Mouse (Mus musculus) cerebellum, adult 9-11 months (tissue): ENCODE measurements at regions not wholly inside any gene's neighbourhood (a gene's known extent, or its start where the extent isn't known, plus 50 kb on each side); places are given as distances from the start of the nearest gene placed in this dataset.

ENCODE experiments used
- DNase-seq: peaks from one replicate; pipeline ENCODE4 v3.0.0; 2022

GRCm38 (mm10) chr3:79996803-79997202 lies 112.5 kb downstream of the Fam198b start:
- DNase-seq: no peak

- no peak for DNase-seq
Measured at GRCm38 (mm10) chr3:80002335-80002734, 118.0 kb downstream of the Fam198b start.

- DNase-seq: no peak
Measured at GRCm38 (mm10) chr3:80003300-80004090, 119.2 kb downstream of the Fam198b start.

GRCm38 (mm10) chr3:80004556-80004955 lies 120.2 kb downstream of the Fam198b start:
- DNase-seq: no peak

GRCm38 (mm10) chr3:80004966-80005365 lies 120.6 kb downstream of the Fam198b start:
- DNase-seq: no peak

GRCm38 (mm10) chr3:80005371-80005770 lies 121.0 kb downstream of the Fam198b start:
- no peak for DNase-seq

- DNase-seq: no peak
Measured at GRCm38 (mm10) chr3:80006263-80006662, 121.9 kb downstream of the Fam198b start.

GRCm38 (mm10) chr3:80007006-80007405 lies 122.7 kb downstream of the Fam198b start:
- no peak for DNase-seq

GRCm38 (mm10) chr3:80009275-80009674 lies 124.9 kb downstream of the Fam198b start:
- no peak for DNase-seq

GRCm38 (mm10) chr3:80025795-80026194 lies 141.5 kb downstream of the Fam198b start:
- no peak for DNase-seq

- no peak for DNase-seq
Measured at GRCm38 (mm10) chr3:80033071-80033470, 148.7 kb downstream of the Fam198b start.

- no peak for DNase-seq
Measured at GRCm38 (mm10) chr3:80038553-80039129, 154.3 kb downstream of the Fam198b start.

- no peak for DNase-seq
Measured at GRCm38 (mm10) chr3:80042756-80043484, 158.6 kb downstream of the Fam198b start.

GRCm38 (mm10) chr3:80049495-80050225 lies 165.3 kb downstream of the Fam198b start:
- DNase-seq: no peak

GRCm38 (mm10) chr3:80050920-80051319 lies 166.6 kb downstream of the Fam198b start:
- no peak for DNase-seq

- no peak for DNase-seq
Measured at GRCm38 (mm10) chr3:80051963-80052362, 167.6 kb downstream of the Fam198b start.

- DNase-seq: no peak
Measured at GRCm38 (mm10) chr3:80052879-80053278, 168.5 kb downstream of the Fam198b start.

GRCm38 (mm10) chr3:80053435-80053834 lies 169.1 kb downstream of the Fam198b start:
- DNase-seq: no peak

GRCm38 (mm10) chr3:80056636-80057350 lies 172.5 kb downstream of the Fam198b start:
- no peak for DNase-seq

GRCm38 (mm10) chr3:80058722-80059121 lies 174.4 kb downstream of the Fam198b start:
- DNase-seq: no peak

- DNase-seq: no peak
Measured at GRCm38 (mm10) chr3:80070726-80071125, 186.4 kb downstream of the Fam198b start.

GRCm38 (mm10) chr3:80079801-80080418 lies 195.6 kb downstream of the Fam198b start:
- DNase-seq: peak; percentile 38
